Mouse (Mus musculus): ENCODE results near the gene Rcc2.

Gene Rcc2

DNA sequence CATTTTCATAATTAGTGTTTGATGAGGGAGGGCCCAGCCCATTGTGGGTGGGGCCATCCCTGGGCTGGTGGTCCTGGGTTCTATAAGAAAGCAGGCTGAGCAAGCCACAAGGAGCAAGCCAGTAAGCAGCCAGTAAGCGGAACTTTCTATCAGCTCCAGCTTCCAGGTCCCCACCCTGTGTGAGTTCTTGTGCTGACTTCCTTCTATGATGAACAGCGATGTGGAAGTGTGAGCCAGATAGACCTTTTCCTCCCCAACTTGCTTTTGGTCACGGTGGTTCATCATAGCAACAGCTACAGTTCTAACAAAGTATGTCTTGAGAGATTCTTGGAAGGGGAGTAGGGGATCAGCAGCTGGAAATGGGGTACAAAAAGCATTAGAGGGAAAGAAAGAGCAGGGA is 65.6 kb downstream of the Rcc2 start:
- no peak for DNase-seq

DNA sequence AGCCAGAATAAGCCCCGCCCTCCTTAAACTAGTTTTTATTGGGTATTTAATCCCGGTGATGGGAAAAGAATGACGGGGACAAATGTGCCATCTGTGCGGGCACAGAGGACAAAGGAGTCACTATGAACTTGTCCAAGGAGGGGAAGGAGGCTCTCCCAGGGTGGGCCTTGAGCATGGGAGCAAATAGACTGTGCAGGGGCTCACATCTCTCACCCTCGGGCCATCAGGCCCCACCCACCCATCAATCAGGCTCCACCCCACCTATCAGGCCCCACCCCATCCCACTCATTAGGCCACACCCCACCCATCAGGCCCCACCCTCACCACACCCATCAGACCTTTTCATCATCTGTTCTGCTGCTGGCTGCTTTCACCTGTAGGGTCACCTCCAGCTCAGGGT is 68.6 kb downstream of the Rcc2 start:
- no peak for DNase-seq

DNA sequence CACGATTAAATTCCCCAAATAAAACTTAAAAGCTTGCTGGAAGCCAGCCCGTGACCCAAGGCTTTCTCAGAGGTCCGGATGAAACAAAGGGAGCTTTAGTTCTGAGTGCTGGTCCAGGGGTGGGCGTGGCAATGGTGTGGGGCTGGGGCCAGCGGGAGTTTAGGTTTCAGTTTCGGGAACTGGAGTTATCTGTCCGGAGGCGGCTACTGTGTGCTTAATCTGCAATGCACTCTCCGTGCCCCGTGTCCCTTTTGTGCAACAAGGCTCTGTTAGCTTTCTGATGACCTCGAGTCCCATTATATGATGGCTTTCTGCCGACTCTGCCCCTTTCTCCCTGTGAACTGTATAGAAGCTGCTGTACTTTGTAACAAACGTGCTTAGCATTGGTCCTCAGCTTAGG is 70.1 kb downstream of the Rcc2 start:
- DNase-seq, result peak; percentile 16 to 18

DNA sequence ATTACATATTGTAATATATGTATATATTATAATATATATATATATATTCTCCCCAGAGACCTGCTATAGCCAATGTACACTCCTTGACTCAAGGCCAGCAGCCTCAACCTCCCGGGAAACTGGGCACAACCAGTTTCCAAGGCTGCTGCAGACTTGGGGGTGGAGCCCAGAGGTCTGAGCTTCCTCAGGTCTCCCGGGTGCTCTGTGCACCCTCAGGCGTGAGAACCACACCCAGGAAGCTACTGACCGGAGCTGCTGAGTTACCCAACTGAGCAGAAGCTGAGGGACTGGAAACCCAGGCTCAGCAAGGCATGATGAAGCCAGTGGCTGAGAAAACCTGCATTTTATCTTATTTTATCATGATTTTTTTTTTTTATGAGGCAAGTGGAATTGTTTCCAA is 70.8 kb downstream of the Rcc2 start:
- DNase-seq, result peak; percentile 16 to 21

All from B cell, adult 2 months (primary cell).